Mouse (Mus musculus): ENCODE results near the gene Tunar. TPM values are rescaled to one million over a fixed set of nuclear protein-coding genes. Genes with fewer than 3 reads are reported as not detected.

Tunar gene
- polyA plus RNA-seq, 1 experiment from 2014 or later = not detected

DNA sequence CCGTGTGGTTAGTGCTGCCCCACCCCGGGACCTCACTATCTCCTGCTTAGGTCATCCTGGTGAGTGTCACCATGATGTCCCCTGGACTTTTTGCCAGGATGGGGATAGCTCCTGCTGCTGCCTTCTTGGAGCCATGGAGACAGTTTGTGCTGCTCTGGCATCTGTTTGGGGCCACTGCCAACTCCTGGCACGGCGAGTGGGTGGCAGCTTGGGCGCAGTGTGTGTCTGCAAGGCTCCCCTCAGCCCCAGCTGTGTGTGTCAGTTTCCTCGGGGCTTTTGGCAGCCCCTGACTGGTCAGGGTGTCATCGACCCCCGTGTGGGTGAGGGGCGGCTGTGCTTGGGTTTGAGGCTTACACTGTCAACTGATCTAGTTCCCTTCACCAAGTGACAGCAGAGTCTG, 20.6 kb downstream of the Tunar start:
- Histone ChIP-seq H3K27me3 (ENCODE audit: control insufficient read depth, insufficient read depth, low read length) (peaks cover 27% of the 10 kb centered on the region), H3K27ac (replicated peaks in 1 of 2; ENCODE audit: control insufficient read depth in 1 of 2, insufficient read depth in 1 of 2, low read depth in 2 of 2, low read length in 2 of 2) (no peak overlapping the region), H3K9me3 (ENCODE audit: control insufficient read depth, low read length) (no peaks in the 10 kb centered on the region), H3K4me1 (ENCODE audit: control insufficient read depth in 2 of 2, insufficient read depth in 2 of 2, low read length in 2 of 2) (no peaks in the 10 kb centered on the region; a peak in 1 of 4 replicates), H3K36me3 (ENCODE audit: control insufficient read depth, insufficient read depth, low read length) (no peaks in the 10 kb centered on the region), H3K4me2 (ENCODE audit: low read length) (no peak overlapping the region), H3K9ac (ENCODE audit: low read length) (no peak overlapping the region), H3K4me3 (ENCODE audit: control insufficient read depth in 1 of 2, insufficient read depth in 1 of 2, low read depth in 1 of 2, low read length in 2 of 2) (no peak overlapping the region)
- WGBS = 69% methylated on average over 9 of the region's 9 CpGs
- no peak for ATAC-seq (ENCODE audit: insufficient number of reproducible peaks, insufficient read depth, low FRiP score, low read depth)

- Histone ChIP-seq H3K4me1 (ENCODE audit: control insufficient read depth in 2 of 2, insufficient read depth in 2 of 2, low read length in 2 of 2) (no peaks in the 10 kb centered on the region; a peak in 1 of 4 replicates), H3K9ac (ENCODE audit: low read length) (no peak overlapping the region), H3K36me3 (ENCODE audit: control insufficient read depth, insufficient read depth, low read length) (no peaks in the 10 kb centered on the region), H3K4me2 (ENCODE audit: low read length) (no peak overlapping the region), H3K27ac (replicated peaks in 1 of 2; ENCODE audit: control insufficient read depth in 1 of 2, insufficient read depth in 1 of 2, low read depth in 2 of 2, low read length in 2 of 2) (no peak overlapping the region), H3K27me3 (ENCODE audit: control insufficient read depth, insufficient read depth, low read length) (peaks cover 29% of the 10 kb centered on the region), H3K4me3 (ENCODE audit: control insufficient read depth in 1 of 2, insufficient read depth in 1 of 2, low read depth in 1 of 2, low read length in 2 of 2) (no peak overlapping the region), H3K9me3 (ENCODE audit: control insufficient read depth, low read length) (no peaks in the 10 kb centered on the region)
- ATAC-seq (ENCODE audit: insufficient number of reproducible peaks, insufficient read depth, low FRiP score, low read depth) = no peak
- WGBS = 73% methylated on average over 8 of the region's 8 CpGs
Observed at GRCm38 (mm10) chr12:105354772-105355171, 21.1 kb downstream of the Tunar start.

GRCm38 (mm10) chr12:105356781-105357180, 23.1 kb downstream of the Tunar start:
- no peak for ATAC-seq (ENCODE audit: insufficient number of reproducible peaks, insufficient read depth, low FRiP score, low read depth)
- Histone ChIP-seq H3K27ac (replicated peaks in 1 of 2; ENCODE audit: control insufficient read depth in 1 of 2, insufficient read depth in 1 of 2, low read depth in 2 of 2, low read length in 2 of 2) (no peak overlapping the region), H3K27me3 (ENCODE audit: control insufficient read depth, insufficient read depth, low read length) (peaks cover 31% of the 10 kb centered on the region), H3K9me3 (ENCODE audit: control insufficient read depth, low read length) (no peaks in the 10 kb centered on the region), H3K9ac (ENCODE audit: low read length) (no peak overlapping the region), H3K4me3 (ENCODE audit: control insufficient read depth in 1 of 2, insufficient read depth in 1 of 2, low read depth in 1 of 2, low read length in 2 of 2) (no peak overlapping the region), H3K36me3 (ENCODE audit: control insufficient read depth, insufficient read depth, low read length) (no peaks in the 10 kb centered on the region), H3K4me2 (ENCODE audit: low read length) (no peak overlapping the region), H3K4me1 (ENCODE audit: control insufficient read depth in 2 of 2, insufficient read depth in 2 of 2, low read length in 2 of 2) (no peaks in the 10 kb centered on the region; a peak in 1 of 4 replicates)
- 85% methylated on average over 13 of the region's 13 CpGs for WGBS

DNA sequence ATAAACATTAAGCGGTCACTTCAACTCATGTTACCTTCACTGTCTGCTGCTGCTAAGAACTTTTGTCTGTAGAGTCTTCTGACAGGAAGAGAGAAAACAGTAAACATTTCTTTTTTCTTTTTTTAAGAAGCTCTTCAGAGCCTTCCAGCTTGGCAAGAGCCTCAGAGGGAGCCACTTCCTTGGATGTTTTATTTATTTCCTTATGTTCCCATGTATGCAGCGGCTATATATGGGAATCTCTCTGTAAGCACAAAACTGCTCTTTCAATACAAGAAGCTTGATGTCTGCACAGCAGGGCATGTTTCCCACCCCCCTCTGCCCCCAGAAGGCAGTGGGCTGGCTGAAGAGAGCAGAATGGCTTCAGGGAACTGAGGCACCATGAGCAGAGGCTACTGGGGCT, 30.0 kb downstream of the Tunar start:
- Histone ChIP-seq H3K27me3 (ENCODE audit: control insufficient read depth, insufficient read depth, low read length) (peaks cover 61% of the 10 kb centered on the region), H3K9ac (ENCODE audit: low read length) (no peak overlapping the region), H3K9me3 (ENCODE audit: control insufficient read depth, low read length) (no peaks in the 10 kb centered on the region), H3K4me3 (ENCODE audit: control insufficient read depth in 1 of 2, insufficient read depth in 1 of 2, low read depth in 1 of 2, low read length in 2 of 2) (no peak overlapping the region), H3K4me1 (ENCODE audit: control insufficient read depth in 2 of 2, insufficient read depth in 2 of 2, low read length in 2 of 2) (no peaks in the 10 kb centered on the region), H3K4me2 (ENCODE audit: low read length) (no peak overlapping the region), H3K36me3 (ENCODE audit: control insufficient read depth, insufficient read depth, low read length) (no peaks in the 10 kb centered on the region), H3K27ac (replicated peaks in 1 of 2; ENCODE audit: control insufficient read depth in 1 of 2, insufficient read depth in 1 of 2, low read depth in 2 of 2, low read length in 2 of 2) (no peak overlapping the region)
- 79% methylated on average over 2 of the region's 2 CpGs for WGBS
- ATAC-seq (ENCODE audit: insufficient number of reproducible peaks, insufficient read depth, low FRiP score, low read depth) = no peak

DNA sequence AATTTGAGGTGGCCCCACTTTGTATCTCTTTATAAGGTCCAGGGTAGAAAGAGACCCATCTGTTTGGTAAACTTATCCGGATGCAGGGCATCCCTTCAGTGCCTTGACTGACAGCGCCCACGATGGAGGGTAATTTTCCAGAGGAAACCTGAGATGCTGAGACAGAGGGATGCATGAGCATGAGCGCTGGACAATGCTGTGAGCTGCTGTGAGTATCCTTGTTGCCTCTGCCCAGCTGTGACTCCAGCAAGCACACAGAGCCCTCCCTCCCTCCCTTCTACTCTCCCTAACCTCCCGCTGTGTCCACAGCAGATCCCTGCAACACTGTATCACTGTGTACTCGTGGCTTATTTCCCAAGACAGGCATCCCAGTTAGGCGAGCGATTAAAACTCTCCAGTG, 40.9 kb downstream of the Tunar start:
- H3K4me2 ChIP-seq (ENCODE audit: low read length) = no peak overlapping the region
- no peaks in the 10 kb centered on the region for H3K9me3 ChIP-seq (ENCODE audit: control insufficient read depth, low read length)
- no peak for ATAC-seq (ENCODE audit: insufficient number of reproducible peaks, insufficient read depth, low FRiP score, low read depth)
- peaks cover 5 to 9% of the 10 kb centered on the region in 2 experiments for H3K4me1 ChIP-seq (ENCODE audit: control insufficient read depth in 2 of 2, insufficient read depth in 2 of 2, low read length in 2 of 2)
- 58% methylated on average over 8 of the region's 8 CpGs for WGBS
- no peak overlapping the region for H3K9ac ChIP-seq (ENCODE audit: low read length)
- H3K36me3 ChIP-seq (ENCODE audit: control insufficient read depth, insufficient read depth, low read length) = no peaks in the 10 kb centered on the region
- H3K27me3 ChIP-seq (ENCODE audit: control insufficient read depth, insufficient read depth, low read length) = peaks cover 93% of the 10 kb centered on the region
- H3K4me3 ChIP-seq (ENCODE audit: control insufficient read depth in 1 of 2, insufficient read depth in 1 of 2, low read depth in 1 of 2, low read length in 2 of 2) = no peak overlapping the region
- H3K27ac ChIP-seq (replicated peaks in 1 of 2; ENCODE audit: control insufficient read depth in 1 of 2, insufficient read depth in 1 of 2, low read depth in 2 of 2, low read length in 2 of 2) = no peak overlapping the region

DNA sequence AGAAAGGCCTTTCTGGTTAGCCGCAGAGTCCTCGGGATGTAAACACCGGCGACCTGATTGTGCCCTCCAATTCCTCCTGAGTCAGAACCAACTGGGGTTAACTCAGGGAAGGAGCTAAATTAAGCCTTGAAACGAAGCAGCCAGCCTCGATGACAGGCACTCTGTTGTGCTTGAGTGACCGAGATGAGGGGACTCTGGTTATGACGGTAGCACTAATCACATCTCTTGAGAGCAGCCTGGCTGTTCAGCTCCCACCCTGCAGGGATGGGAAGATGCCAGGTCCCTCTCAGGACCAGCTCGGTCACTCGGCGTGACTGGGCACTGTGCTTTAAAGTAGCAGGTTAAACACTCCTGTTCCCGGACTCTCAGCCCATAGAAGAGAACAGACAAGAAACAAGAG, 43.3 kb downstream of the Tunar start:
- Histone ChIP-seq H3K4me2 (ENCODE audit: low read length) (no peak overlapping the region), H3K4me1 (ENCODE audit: control insufficient read depth in 2 of 2, insufficient read depth in 2 of 2, low read length in 2 of 2) (peaks cover 5 to 9% of the 10 kb centered on the region in 2 experiments), H3K36me3 (ENCODE audit: control insufficient read depth, insufficient read depth, low read length) (no peaks in the 10 kb centered on the region), H3K4me3 (ENCODE audit: control insufficient read depth in 1 of 2, insufficient read depth in 1 of 2, low read depth in 1 of 2, low read length in 2 of 2) (no peak overlapping the region), H3K9me3 (ENCODE audit: control insufficient read depth, low read length) (no peaks in the 10 kb centered on the region), H3K9ac (ENCODE audit: low read length) (no peak overlapping the region), H3K27ac (replicated peaks in 1 of 2; ENCODE audit: control insufficient read depth in 1 of 2, insufficient read depth in 1 of 2, low read depth in 2 of 2, low read length in 2 of 2) (no peak overlapping the region), H3K27me3 (ENCODE audit: control insufficient read depth, insufficient read depth, low read length) (peaks cover 94% of the 10 kb centered on the region)
- 23% methylated on average over 12 of the region's 12 CpGs for WGBS
- ATAC-seq (ENCODE audit: insufficient number of reproducible peaks, insufficient read depth, low FRiP score, low read depth) = peak; percentile 28; the same call in 1 of the 2 replicates

DNA sequence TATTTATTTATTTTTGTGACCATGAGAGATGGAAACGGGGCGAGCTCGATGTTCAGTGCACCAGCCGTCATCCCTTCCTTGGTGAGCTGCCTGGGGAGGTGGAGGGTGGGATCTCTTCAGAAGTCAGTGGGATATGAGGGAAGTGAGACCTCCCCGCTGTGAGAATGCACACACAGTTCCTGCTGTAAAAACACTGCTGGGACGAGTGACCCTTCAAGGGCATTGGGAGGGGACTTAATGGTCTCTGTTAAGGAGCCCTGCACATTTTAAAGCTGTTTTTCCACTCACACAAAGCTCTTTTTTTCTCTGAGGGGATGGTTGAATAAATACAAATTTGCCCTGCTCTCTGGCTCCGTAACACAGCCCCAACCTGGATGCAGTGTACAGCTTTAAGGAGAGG, 49.1 kb downstream of the Tunar start:
- 50% methylated on average over 7 of the region's 7 CpGs for WGBS
- Histone ChIP-seq H3K4me1 (ENCODE audit: control insufficient read depth in 2 of 2, insufficient read depth in 2 of 2, low read length in 2 of 2) (no peaks in the 10 kb centered on the region; a peak in 1 of 4 replicates), H3K9ac (ENCODE audit: low read length) (no peak overlapping the region), H3K27ac (replicated peaks in 1 of 2; ENCODE audit: control insufficient read depth in 1 of 2, insufficient read depth in 1 of 2, low read depth in 2 of 2, low read length in 2 of 2) (no peak overlapping the region), H3K27me3 (ENCODE audit: control insufficient read depth, insufficient read depth, low read length) (peaks cover 91% of the 10 kb centered on the region), H3K9me3 (ENCODE audit: control insufficient read depth, low read length) (no peaks in the 10 kb centered on the region), H3K4me2 (ENCODE audit: low read length) (no peak overlapping the region), H3K4me3 (ENCODE audit: control insufficient read depth in 1 of 2, insufficient read depth in 1 of 2, low read depth in 1 of 2, low read length in 2 of 2) (no peak overlapping the region), H3K36me3 (ENCODE audit: control insufficient read depth, insufficient read depth, low read length) (no peaks in the 10 kb centered on the region)
- ATAC-seq (ENCODE audit: insufficient number of reproducible peaks, insufficient read depth, low FRiP score, low read depth) = no peak

- Histone ChIP-seq H3K36me3 (ENCODE audit: control insufficient read depth, insufficient read depth, low read length) (no peaks in the 10 kb centered on the region), H3K4me1 (ENCODE audit: control insufficient read depth in 2 of 2, insufficient read depth in 2 of 2, low read length in 2 of 2) (no peaks in the 10 kb centered on the region), H3K4me2 (ENCODE audit: low read length) (no peak overlapping the region), H3K9ac (ENCODE audit: low read length) (no peak overlapping the region), H3K9me3 (ENCODE audit: control insufficient read depth, low read length) (no peaks in the 10 kb centered on the region), H3K4me3 (ENCODE audit: control insufficient read depth in 1 of 2, insufficient read depth in 1 of 2, low read depth in 1 of 2, low read length in 2 of 2) (no peak overlapping the region), H3K27me3 (ENCODE audit: control insufficient read depth, insufficient read depth, low read length) (peaks cover 52% of the 10 kb centered on the region), H3K27ac (replicated peaks in 1 of 2; ENCODE audit: control insufficient read depth in 1 of 2, insufficient read depth in 1 of 2, low read depth in 2 of 2, low read length in 2 of 2) (no peak overlapping the region)
- no peak; the same call in 1 of the 2 replicates for ATAC-seq (ENCODE audit: insufficient number of reproducible peaks, insufficient read depth, low FRiP score, low read depth)
- WGBS = 90% methylated on average over 7 of the region's 7 CpGs
Observed at GRCm38 (mm10) chr12:105394671-105395070, 61.0 kb downstream of the Tunar start.

Measured in heart, embryonic 14.5 days (tissue).